Mouse (Mus musculus): ENCODE data around the gene Vps33a.
"Not testable (repeated sequence)": the region's sequence is repeated elsewhere in the genome, so short reads cannot be mapped to it uniquely, and the experiment has no call there.

The Vps33a gene

DNA sequence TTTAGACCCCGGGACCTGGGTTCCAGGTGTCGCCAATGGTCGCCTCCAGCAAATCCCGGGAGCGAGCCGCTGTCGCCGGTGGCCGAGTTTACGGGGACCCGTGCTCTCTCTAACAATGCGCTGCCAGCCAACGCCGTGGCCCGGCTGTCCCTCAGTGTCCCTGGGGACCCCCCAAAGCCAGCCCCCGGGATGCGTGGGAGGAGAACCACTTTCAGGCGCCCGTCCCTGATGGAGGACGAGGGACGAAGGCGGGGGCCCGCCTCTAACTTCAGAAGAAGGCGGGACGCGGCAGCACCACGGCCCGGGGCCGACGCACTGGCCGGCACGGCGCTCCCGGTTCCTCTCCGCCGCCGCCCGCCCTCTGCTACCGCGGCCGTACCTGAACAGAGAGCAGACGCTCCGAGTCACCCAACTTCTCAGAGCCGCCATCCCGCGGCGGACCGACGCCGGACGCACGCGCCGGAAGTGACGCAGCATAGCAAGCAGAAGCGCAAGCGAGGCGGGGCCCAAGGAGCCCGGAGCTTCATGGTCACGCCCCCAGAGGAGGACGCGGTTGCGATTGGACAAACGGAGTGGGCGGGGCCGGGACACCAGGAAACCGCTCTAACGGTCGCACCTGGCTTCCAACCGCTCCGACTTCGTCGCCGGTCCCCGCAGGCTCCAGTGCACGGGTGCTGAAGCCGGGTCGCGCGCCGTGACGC, 49.0 kb downstream of the Vps33a start, which contains the start of gene Diablo:
TSS of gene Diablo (minus strand) at position 485 of the 701 bp plus-strand sequence.
- peak; percentile 97 for DNase-seq

DNA sequence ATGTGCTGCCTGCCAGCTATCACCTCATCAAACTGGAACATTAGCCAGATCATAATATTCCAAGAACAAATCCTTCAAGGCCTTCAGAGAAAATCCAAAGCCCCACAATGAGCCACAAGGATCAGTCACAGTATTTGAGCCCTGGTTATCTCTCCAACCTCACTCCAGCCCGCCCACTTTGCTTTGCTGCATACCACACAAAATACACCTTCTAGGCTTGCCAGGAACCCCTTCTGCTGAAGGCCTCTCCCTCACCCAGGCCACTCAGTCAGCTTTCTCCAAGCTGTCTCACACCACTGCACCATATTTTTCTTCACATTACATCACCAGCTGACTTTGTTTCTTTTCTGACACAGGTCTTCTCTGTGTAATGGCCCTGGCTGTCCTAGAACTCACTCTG, 50.7 kb downstream of the Vps33a start:
- DNase-seq = no peak

- no peak for DNase-seq
These were observed 51.2 kb downstream of the Vps33a start for GRCm38 (mm10) chr5:123521621-123522020.

DNA sequence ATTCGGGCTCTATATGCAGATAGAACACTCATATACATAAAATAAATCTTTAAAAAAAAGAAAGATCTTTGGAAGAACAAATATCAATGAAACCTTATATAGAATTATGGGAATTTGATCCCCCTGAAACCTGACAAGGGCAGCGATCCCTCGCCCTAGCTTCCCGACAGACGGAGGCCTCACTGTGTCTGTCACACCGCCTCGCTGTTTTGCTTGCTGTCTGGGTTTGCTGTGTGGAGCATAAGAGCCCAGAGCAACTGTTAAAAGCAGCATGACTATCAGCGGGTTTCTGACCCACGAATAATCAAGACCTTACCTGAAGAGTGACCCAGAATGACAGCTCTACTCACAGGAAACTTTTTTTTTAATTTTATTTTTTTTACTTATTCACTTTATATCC, 52.2 kb downstream of the Vps33a start:
- DNase-seq = no peak

- no peak for DNase-seq
These were observed 58.0 kb downstream of the Vps33a start for GRCm38 (mm10) chr5:123514871-123515270.

DNA sequence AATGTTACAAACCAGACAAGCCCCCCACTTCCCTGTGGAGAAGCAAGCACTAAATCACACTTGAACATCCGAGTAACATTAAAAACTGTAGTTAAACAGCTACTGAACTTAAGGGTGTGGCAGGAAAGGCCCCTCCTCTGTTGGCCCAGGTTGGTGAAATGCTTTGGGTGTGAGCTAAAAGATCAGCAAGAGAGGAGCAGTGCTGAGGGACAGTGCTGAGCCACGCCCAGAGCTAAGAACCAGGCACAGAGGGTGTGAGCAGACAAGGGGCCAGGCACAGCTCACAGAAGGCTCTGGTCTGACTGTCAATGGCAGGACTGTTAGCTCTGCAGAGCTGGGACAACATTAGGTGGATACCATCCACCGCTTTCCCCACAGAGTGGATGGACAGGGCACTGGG, 60.7 kb downstream of the Vps33a start:
- DNase-seq = no peak

DNA sequence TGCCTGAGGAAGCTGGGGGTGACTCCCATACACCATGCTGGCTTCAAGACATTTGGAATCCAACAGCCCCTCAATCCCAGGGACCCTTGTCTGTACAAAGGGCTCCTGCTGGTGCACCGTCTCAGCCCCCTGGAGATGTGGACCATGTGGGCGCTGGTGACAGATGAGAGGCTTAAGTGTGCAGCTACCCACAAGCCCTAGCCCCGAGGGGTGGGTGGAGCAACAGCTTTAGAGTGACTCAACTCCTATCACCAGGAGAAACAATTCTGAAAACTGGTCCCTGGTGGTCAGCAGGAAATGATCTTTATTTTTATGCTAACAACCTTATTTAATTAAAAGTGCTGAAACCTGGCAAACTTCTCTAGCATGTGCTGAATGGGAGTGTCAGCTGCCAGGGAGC, 61.4 kb downstream of the Vps33a start:
- DNase-seq = not testable (repeated sequence)

DNA sequence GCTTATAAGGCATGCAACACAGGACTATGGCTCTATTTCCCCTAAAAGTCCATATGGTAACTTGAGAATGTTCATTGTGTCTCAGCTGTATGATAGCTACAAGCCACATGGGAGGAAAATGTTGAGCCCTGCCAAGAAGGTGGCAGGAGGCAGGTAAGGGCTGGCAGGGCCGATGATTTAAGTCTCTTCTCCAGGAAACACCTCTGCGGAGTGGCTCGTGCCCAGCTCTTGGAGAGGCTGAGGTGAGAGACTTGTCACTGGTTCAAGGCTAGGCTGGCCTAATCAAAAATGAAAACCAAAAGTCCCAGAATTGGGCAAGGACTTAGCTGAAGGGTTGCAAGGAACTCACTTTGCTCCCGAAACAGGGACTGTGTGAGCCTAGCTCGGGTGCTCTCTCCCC, 62.7 kb downstream of the Vps33a start, which contains the start of gene B3gnt4:
TSS of gene B3gnt4 (plus strand) at position 301 of the 400 bp plus-strand sequence.
- DNase-seq = no peak

DNA sequence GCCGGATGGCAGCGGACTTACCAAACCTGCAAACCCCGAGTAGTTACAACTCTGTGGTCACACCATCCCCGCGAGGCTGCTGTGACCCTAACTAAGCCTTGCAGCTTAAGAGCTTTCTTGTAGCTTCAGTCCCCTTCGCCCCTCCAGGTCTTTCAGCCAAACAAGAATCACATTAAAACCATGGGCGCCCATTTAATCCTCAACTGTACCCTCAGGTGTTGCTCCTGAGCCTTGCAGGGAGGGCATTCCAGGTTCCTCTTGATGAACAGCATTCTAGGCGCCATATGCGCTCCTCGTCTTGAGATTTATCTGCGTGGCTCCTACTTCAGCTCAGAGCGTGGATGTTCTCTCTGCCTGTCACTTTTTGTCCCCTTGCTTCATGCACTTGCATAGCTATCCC, 63.9 kb downstream of the Vps33a start:
- DNase-seq = no peak

GRCm38 (mm10) chr5:123507936-123508723, 64.7 kb downstream of the Vps33a start:
- DNase-seq = peak; percentile 63

DNA sequence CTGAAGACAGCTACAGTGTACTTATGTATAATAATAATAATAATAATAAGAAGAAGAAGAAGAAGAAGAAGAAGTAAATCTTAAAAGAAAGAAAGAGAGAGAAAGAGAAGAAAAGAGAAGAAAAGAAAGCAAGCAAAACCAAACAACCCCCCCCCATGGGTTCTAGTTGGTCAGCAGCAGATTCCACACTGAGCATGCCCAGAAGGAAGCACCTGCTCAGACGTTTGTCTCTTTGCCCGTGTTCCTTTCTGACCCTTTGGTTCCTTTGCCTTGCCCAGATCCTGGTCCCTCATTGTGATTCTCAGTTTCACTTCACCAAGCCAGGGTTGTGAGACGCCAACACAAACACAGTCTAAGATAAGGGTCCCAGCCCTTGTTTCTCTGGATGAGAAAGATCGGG, 70.9 kb downstream of the Vps33a start:
- DNase-seq = no peak

- DNase-seq = peak; percentile 58
These were observed 73.1 kb downstream of the Vps33a start for GRCm38 (mm10) chr5:123499717-123500116.

DNA sequence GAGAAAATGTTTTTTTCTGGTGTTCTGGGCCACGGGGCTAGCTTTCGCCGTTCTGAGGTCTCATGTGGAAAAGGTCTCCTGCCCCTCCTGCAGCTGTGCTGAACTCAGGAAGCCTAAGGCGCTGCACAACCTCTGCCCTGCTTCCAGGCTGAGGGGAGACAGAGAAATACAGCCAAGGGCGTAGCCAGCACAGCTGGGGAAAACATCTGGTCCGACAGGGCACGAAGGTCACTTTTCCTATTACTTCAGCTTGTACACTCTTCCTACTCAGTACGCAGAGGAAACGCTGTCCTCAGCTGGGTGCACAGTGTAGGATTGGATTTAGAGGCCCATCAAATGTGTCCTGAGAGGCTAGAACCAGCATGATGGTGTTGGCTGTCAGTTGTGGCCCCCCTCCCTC, 82.9 kb downstream of the Vps33a start:
- no peak for DNase-seq

GRCm38 (mm10) chr5:123489112-123489785, 83.6 kb downstream of the Vps33a start, which contains the start of the genes Lrrc43 and Il31:
Lrrc43 (plus strand) TSS chr5:123489305.
Il31 (minus strand) TSS chr5:123489489.
- DNase-seq = no peak

DNA sequence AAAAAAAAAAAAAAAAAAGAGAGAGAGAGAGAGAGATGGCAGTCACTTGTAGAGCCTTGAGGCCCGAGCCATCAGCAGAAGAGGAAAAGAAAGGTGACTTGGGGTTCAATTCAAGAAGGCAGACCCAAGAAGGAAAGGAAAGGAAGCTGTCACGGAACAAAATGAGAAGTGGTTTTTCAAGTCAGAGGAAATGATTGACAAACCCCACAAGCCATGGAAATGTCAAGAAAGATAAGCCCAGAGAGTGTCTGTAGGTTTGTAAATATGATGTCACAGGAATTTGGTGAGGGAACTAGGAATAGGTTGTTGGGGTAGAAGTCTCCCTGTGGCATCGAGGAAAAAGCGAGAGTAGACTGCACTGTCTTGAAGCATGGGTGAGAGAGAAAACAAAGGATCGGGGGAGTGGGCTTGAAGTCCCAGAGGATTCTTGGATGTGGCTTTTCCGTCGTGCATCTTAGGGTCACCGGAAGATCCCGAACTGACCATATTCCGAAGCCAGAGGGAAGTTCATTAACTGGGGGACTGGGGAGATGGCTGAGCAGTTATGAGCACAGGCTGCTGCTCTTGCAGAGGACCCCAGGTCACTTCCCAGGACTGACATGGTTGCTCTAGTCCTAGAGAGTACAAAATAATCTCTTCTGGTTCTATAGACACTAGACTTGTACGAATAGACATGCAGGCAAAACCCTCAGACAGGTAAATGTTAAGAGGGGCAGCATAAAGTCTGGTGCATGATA, 85.0 kb downstream of the Vps33a start:
- DNase-seq = no peak
